Mouse (Mus musculus) c-Kit-negative CD71-positive TER-119-positive erythroid progenitor cells, embryonic 14.5 days (primary cell): ENCODE measurements around the gene Atxn2.

Source experiments
- DNase-seq: peaks from one replicate; pipeline ENCODE4 v3.0.0-alpha.2; 2013; ENCODE audit warnings: low read depth, low spot score

The Atxn2 gene

GRCm38 (mm10) chr5:121765020-121765419, 53.9 kb downstream of the Atxn2 start:
- DNase-seq = no peak

DNA sequence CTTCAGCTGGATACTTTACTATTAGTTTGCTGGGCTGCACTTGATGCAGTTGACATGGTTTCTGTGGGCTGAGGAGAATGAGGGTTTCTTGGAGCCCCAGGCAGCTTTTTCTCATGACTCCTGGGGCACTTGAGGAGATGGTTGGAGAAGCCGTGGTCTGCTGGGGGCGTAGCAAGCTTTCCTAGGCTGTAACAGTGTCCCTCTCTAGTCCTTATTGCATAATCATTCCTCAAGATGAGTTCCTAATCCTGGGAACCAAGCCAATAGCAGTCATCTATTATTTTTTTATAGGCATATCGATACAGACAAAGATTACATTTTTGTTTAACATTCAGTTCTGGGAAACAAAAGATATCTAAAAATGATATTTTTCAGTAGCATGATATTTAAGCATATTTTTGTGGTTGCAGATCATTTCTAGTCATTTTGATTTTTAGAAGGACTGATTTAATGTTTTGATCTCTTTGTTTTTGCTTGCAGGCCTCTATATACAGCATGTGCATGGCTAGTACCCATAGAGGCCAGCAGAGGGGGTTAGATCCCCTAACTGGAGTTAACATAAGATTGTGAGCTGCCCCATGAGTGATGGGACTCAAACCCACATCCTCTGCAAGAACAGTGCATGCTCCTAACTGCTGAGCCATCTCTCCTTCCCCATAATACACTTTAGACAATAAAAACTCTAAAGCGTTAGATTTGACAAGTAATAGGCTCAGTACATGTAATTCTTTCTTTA, 55.1 kb downstream of the Atxn2 start:
- no peak for DNase-seq

- DNase-seq = no peak
Measured at GRCm38 (mm10) chr5:121767564-121767963, 56.4 kb downstream of the Atxn2 start.

DNA sequence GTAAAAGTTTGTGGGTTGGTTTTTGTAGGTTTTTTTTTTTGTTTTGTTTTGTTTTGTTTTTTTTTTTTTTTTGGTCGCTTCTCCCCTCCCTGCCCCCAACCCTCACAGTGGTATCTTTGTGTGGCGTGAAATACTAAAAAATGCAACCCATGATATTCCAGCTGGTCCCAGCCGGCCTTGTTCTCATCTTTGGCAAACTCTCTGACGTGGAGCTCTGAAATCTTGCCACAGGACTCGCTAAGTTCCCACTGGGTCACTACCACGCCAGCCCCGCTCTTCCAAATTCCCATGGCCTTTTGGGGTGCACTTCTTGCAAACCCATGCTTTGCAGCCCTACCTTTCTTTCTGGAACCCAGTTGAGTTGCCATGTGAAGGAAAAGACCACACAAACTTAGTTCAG, 58.7 kb downstream of the Atxn2 start:
- no peak for DNase-seq

DNA sequence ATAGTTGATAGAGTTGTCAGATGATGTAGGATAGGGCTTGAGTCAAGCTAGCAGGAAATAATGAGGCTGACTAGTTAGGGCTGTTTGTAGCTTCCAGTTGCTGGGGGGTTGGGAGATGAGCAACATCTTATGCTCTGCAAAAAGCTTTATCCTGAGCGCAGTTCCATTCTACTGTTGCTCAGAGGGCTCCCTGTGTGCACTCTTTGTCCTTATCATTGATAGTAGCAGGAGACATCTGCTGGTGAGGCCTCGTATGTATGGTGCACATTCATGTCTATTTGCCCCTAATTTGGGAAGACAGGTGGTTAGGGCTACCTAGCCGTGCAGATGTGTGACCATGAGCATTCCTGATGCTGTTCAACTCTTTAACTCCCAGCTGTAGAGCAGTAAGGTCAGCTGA, 60.5 kb downstream of the Atxn2 start:
- DNase-seq = no peak

DNA sequence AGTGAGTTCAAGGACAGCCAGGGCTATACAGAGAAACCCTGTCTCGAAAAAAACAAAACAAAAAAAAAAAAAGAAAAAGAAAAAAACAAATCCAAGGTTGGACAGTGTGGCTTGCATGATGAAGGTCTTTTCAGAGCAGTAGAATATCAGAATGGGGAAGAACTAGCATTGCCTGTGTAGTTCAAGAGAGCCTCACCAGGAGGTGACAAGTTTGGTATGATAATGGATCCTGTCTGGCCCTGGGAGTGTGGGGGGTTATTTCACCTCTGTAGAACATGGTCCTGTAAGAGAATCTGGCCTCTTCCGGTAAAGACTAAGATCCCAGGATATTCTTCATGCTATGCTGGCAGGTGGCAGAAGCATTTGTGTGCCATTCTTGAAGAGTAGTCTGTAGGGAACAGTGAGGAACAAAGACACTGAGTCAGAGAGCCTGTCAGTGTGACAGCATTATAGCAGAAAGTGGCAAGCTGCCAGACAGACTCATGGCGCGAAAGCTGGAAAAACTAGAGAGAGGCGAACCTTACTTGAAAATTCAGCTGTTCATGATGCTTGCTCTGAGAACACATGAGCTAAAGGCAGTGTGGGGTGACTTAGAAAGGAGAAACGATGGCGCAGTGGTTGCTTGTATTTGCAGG, 67.5 kb downstream of the Atxn2 start:
- DNase-seq = no peak

DNA sequence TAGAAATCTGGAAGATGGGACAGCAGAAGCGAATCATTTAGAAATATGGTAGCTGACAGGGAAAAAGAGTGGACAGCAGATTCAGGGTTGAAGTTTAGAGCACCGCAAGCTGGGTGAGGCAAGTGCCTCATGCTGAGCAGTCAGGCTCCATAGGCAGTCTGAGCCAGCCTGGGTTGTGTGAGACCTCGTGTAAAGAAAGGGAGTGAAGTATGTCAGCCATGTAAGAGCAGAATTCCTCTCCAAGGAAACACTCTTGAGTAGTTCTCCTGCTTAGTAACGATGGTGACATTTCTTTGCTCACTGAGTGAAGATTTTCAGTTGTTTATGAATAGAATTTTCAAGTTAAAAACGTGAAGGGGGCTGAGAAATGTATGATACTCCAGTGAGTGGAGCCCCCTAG, 69.0 kb downstream of the Atxn2 start:
- DNase-seq = no peak

DNA sequence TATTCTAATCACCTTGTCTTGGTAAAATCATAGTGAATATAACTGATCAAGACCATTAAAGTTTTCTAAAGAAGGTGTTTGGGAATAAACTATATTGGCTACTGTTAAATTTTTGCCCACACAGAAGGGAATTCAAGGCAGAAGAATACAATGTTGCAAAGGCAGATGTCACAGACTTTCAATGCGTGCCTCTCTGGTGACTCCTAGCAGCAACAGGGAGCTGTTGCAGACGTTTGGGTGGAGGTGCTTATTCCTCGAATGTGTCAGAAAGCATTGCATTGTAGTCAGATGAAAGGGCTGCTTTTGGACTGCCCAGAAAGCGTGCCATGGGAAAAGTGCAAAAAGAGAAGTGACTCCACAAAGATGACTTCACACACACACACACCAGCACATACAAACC, 71.3 kb downstream of the Atxn2 start:
- DNase-seq = no peak

DNA sequence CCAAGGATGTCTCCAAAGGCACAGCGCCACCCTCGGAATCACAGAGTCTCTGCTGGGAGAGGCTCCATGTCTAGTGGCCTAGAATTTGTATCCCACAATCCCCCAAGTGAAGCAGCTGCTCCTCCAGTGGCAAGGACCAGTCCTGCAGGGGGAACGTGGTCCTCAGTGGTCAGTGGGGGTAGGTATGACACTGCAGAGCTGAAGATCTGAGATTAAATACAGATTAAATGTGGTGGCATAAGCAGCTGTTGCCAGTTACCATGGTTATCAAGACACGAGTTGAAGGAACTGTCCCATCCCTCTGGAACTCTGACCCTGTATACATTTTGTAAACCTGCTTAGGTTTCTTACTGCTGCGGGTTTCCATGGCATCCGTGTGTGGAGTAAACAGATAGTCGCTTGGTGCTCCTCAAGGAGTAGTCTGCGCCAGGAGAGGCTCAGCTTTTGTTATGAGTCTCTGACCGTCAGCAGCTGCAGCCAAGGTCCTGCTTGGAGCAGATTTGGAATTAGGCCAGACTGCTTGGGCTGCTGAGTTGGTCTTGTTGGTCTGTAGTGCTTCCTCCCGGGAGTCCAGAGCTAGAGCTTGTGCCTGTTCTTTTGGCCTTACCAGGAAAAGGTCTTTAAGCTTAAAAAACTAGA, 72.8 kb downstream of the Atxn2 start:
- no peak for DNase-seq

GRCm38 (mm10) chr5:121791026-121791425, 79.9 kb downstream of the Atxn2 start:
- DNase-seq = no peak

GRCm38 (mm10) chr5:121795800-121796199, 84.7 kb downstream of the Atxn2 start:
- DNase-seq = no peak

- DNase-seq = no peak
Measured at GRCm38 (mm10) chr5:121798447-121798846, 87.3 kb downstream of the Atxn2 start.

GRCm38 (mm10) chr5:121807186-121807585, 96.0 kb downstream of the Atxn2 start:
- no peak for DNase-seq

- DNase-seq = no peak
Measured at GRCm38 (mm10) chr5:121808202-121808601, 97.1 kb downstream of the Atxn2 start.

DNA sequence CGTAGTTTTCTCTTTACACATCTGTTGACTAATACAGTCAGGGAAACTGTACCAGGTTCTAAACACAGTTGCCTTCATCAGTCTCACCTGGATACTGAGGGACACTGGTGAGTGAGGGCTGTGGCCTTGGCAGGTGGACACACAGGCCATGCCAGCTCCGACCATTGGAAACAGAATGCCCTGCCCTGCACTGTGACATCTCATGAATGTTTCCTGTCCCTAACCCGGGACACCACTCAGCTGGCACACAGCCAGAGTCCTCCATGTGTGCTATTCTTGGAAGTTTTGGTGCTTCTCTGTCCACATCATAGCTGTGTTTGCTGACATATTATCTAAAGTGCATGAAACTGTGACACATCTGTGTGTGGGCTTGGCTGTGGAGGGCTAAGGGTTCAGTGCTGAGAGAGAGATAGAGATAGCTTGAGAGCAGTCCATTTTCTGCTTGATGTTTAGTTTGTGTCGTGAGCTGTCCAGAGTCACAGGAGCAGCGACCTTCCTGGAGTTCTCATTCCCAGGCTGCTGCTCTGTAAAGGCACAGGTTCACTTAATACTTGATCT, 98.6 kb downstream of the Atxn2 start:
- DNase-seq = no peak

GRCm38 (mm10) chr5:121810331-121811151, 99.4 kb downstream of the Atxn2 start:
- no peak for DNase-seq

GRCm38 (mm10) chr5:121811485-121811931, 100.4 kb downstream of the Atxn2 start:
- DNase-seq = no peak

GRCm38 (mm10) chr5:121812526-121813243, 101.5 kb downstream of the Atxn2 start:
- no peak for DNase-seq

DNA sequence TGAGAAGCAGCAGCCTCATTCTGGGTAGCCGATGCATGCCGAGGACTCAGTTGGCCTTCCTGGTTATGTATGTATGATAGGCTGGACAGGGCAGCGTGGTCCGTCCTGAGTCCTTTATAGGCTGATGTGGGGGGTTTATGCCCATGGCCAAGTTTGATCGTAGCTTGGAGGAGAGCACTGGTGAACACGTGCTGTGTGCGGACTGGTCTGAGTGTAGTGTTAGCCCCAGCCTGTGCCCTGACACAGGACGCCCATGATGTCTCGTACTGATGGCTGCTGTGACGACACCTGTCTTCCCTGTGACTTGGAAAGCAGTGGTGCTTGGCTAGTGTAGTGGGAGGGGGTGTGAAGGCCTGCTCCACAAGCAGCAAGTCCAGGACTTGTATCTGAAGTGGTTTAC, 102.6 kb downstream of the Atxn2 start:
- no peak for DNase-seq

DNA sequence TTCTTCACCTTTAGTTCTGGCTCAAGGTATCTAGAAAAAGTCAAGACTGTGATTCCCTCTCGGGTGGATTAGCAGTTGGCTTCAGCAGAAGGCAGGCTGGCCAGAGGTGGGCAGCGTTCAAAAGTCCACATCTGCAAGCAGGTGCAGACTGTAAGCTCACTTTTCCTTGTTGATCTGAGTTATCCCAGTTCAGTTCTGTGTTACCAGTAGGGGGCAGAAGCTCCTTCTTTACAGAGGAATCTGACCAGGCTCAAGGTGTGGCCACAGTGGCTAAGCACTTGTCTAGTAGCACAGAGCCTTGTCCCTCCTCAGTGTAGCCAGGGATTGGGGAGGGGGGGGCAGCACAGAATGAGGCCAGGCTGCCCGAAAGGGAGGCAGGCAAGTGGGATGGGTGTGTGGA, 103.9 kb downstream of the Atxn2 start:
- DNase-seq = no peak

- no peak for DNase-seq
Measured at GRCm38 (mm10) chr5:121815867-121816380, 104.8 kb downstream of the Atxn2 start.
